Mouse (Mus musculus) thymus, adult 2 months (tissue): ENCODE data around the gene Anks1b.

ENCODE experiments used
- CTCF ChIP-seq: fragments of 200-500 bp; IDR thresholded peaks from 2 replicates; pipeline ENCODE4 v1.5.1; 2012; ENCODE audit warnings: mild to moderate bottlenecking, control low read depth, low read length, moderate library complexity, borderline replicate concordance; ENCODE audit not compliant: control insufficient read depth, poor library complexity, insufficient read depth; ENCODE audit errors: extremely low read depth
- POLR2A ChIP-seq: fragments of 200-500 bp; IDR thresholded peaks from 2 replicates; pipeline ENCODE4 v1.6.1; 2012; ENCODE audit warnings: mild to moderate bottlenecking, low read length, control low read depth, moderate library complexity; ENCODE audit not compliant: control insufficient read depth, poor library complexity, insufficient read depth; ENCODE audit errors: extremely low read depth

DNA sequence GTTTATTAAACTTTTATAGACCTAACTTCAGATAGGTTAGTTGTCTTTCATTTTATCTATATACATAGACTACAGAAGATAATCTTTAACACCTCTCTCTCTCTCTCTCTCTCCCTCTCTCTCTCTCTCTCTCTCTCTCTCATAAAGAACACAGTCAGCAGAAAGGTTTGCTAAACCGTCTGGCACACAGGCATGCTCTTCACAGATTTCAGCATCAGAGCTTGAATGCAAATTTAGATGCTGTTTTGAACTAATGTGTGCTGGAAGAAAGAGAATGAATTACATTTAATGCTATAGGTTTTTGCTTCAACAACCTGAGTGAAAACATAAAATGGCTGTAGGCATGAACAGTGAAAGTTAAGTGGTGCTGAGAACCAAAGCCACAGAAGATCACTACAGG is 429.9 kb downstream of the Anks1b start:
- no peak for TF ChIP-seq CTCF
- TF ChIP-seq POLR2A = no peak
